Mouse (Mus musculus): ENCODE measurements at regions not wholly inside any gene's neighbourhood (a gene's known extent, or its start where the extent isn't known, plus 50 kb on each side); places are given as distances from the start of the nearest gene placed in this dataset.

DNA sequence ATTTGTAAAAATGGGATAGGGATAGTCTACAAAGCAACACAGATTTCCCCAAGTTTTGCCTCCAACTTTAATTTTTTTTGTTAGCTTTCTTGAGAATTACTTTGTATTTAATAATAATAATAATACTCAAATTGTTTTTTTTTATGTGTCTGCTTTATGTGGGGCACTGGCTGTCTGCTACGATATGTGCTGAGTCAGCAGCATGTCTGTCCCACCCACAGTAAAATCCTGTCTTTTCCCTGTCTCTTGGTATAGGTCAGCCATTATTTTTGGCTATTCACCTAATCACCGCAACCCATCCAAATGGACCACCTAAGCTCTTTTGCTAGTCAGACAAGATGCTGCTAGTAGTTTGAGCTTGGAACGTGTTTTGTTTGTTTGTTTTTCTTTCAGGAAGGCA, 473.0 kb downstream of the Hs3st4 start:
- DNase-seq: no peak

DNA sequence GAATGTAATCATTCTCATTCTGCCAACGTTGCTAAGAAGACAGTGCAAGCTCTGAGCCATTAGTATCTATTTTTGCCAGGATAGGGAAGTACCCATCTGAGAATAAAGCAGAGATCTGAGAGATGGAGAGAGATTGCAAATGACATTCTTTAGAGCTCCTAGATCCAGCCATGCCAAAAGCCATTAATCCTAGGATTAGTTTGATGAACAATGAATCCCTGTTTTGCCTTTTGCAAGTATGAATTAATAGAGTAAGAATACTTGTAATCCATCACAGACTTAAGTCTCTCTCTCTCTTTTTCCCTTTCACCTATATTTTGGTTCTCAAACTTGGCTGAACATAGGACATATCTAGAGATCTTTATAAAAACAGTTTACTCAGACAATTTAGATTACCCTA, 504.7 kb downstream of the Hs3st4 start:
- DNase-seq: no peak

GRCm38 (mm10) chr7:124491109-124491793, 508.6 kb downstream of the Hs3st4 start:
- DNase-seq: peak; percentile 72

- DNase-seq: no peak
Observed at GRCm38 (mm10) chr7:124491851-124492390, 509.3 kb downstream of the Hs3st4 start.

- DNase-seq: no peak
Observed at GRCm38 (mm10) chr7:124500636-124501035, 518.0 kb downstream of the Hs3st4 start.

DNA sequence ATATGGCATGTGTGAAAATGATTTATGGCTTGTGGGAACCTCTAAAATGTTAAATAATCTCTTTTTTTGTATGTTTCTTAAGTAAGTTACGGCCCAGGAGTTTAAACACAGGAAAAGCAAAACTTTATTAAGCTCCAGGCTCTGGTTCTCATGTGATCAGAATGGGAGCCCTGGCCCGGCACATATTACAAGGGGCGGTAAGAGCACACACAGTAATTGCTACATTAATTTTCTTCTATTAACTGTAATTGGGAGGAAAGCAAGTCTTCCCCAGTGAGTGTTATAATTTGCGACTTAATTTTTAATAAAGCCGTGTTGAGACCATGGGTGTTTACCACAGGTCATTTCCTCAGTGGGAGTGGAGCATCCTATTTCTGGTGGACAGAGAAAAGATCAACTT, 520.1 kb downstream of the Hs3st4 start:
- DNase-seq: no peak

- peak; percentile 71 for DNase-seq
Observed at GRCm38 (mm10) chr7:124549038-124549437, 566.4 kb downstream of the Hs3st4 start.

DNA sequence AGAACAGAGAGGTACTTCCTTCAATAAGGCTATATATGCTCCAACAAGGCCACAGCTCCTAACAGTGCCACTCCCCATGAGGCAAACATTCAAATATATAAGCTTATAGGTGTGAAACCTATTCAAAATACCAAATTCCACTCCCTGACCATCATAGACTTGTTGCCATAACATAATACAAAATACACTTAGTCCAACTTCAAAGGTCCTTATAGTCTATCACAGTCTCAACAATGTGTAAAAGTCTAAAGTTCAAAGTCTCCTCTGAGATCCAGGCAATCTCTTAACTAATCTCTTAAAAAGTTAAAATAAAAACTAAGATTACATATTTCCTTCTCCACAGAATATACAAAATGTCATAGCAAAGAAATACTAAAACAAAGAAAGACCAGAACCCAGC, 574.5 kb downstream of the Hs3st4 start:
- DNase-seq: no peak

GRCm38 (mm10) chr7:124570804-124571203, 588.1 kb downstream of the Hs3st4 start:
- no peak for DNase-seq

GRCm38 (mm10) chr7:124573666-124574065, 591.0 kb downstream of the Hs3st4 start:
- no peak for DNase-seq

GRCm38 (mm10) chr7:124581342-124581741, 598.7 kb downstream of the Hs3st4 start:
- no peak for DNase-seq

GRCm38 (mm10) chr7:124585296-124585695, 602.6 kb downstream of the Hs3st4 start:
- DNase-seq: no peak

GRCm38 (mm10) chr7:124591369-124591768, 608.7 kb downstream of the Hs3st4 start:
- DNase-seq: no peak

GRCm38 (mm10) chr7:124593462-124593861, 610.8 kb downstream of the Hs3st4 start:
- DNase-seq: no peak

- no peak for DNase-seq
Observed at GRCm38 (mm10) chr7:124600767-124601166, 618.1 kb downstream of the Hs3st4 start.

DNA sequence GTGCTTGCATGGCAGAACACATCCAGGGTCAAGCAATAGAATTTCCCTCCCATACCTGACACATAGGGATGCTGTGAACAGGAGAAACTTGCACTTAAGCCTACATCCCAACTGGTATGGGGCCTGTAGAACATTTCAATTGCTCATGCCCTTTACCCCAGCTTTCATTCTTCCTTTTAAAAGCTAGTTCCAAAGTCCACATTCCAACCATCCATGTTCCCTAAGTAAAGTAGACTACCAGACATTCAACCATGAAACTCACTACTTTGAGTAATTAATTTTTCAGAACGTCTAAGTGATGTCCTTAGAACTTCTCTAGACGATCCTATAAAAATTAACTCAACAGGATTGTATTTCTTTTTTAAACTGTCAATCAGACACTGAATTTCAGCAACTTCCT, 621.9 kb downstream of the Hs3st4 start:
- no peak for DNase-seq

- DNase-seq: no peak
Observed at GRCm38 (mm10) chr7:124605978-124606377, 623.3 kb downstream of the Hs3st4 start.

DNA sequence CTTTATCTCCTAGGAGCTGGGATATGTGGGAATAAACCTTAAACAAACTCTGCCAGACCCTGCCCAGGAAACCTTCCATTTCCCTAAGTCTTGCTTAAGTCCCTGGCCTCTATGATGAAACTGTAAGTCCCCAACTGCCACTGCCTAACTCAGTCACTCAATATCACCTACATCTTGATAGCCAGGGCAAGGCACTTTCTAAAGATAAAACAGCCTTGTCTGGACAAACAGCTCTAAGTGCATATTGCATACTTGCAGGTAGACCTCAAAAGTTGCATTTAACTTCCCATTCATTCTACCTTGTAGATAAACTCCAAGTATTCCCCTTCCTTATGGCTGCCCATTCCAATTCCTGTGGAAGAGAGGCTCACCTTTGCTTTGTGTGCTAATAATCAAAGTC, 624.4 kb downstream of the Hs3st4 start:
- DNase-seq: no peak

DNA sequence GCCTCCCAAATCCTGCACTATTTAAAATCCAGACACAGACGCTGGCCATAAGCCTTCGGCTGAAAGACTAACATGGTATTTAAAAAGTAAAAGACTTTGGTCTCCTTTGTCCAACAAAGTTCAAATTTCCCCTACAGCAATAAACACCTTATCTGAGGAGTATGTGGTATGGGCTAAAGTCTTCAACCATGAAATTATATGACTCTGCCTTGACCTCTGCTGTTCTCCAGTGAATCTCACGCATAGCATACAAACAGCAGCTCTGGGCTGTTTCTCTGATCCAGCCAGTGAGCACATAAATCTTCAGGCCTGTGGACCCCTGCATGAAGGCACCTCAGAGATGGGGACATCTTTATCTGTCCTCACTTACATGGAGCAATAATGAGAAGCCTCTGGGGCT, 627.8 kb downstream of the Hs3st4 start:
- DNase-seq: no peak

- DNase-seq: no peak
Observed at GRCm38 (mm10) chr7:124647131-124647530, 664.5 kb downstream of the Hs3st4 start.

GRCm38 (mm10) chr7:124667180-124667968, 684.7 kb downstream of the Hs3st4 start:
- DNase-seq: no peak

DNA sequence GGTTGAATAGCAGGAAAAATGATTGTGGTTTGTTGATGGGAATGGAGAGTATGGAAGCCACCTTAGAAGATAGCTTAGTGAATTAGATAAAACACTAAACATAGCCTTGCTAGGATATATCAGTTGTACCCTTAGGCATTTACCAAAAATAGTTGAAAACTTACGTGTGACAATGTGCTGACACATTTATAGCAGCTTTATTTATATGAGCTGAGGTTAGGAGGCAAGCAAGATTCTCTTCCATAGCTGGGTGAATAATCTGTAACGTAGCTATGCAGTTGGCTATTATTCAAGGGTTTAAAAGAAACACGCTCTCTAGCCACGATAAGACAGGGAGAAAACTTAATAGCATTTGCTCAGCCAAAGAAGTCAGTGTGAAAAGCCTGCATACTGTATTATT, 685.4 kb downstream of the Hs3st4 start:
- DNase-seq: no peak

GRCm38 (mm10) chr7:124670477-124670876, 687.8 kb downstream of the Hs3st4 start:
- DNase-seq: no peak

GRCm38 (mm10) chr7:124671117-124671516, 688.4 kb downstream of the Hs3st4 start:
- DNase-seq: no peak
